Mouse (Mus musculus) kidney, adult 2 months (tissue): ENCODE results near the gene Sdc4.

Experiments
- CTCF ChIP-seq: fragments of 200-500 bp; conservative IDR thresholded peaks from 2 replicates; pipeline ENCODE4 v1.5.1; 2011; ENCODE audit warnings: low read depth, mild to moderate bottlenecking, control low read depth, low read length, moderate library complexity, mixed read lengths; ENCODE audit not compliant: insufficient read depth, insufficient read length
- POLR2A ChIP-seq: fragments of 200-500 bp; IDR thresholded peaks from one replicate; pipeline ENCODE4 v1.6.1; 2011; ENCODE audit warnings: low read depth, low read length, control low read depth

DNA sequence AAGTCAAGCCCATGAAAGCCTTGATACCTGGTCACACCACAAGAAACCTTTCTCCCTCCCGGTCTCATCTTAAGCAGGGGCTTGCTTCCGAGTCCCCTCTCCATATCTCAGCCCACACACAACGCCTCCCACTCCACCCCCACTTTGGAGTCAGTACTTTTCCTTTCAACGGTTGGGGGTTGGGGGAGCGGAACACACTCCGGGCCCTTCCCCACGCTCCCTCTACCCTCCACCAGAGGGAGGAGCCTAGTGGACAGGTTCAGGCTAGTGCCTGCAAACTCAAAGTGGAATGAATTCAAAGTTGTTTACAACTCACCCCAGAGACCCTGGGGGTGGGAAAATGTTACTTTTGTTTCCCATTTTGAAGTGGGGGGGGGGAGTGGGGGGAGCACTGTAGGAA lies 13.0 kb downstream of the Sdc4 start:
- TF ChIP-seq CTCF, result 0 out of 2 replicates have a peak, but pooled peaks have one; percentile 24
- no peak for TF ChIP-seq POLR2A
